Mouse (Mus musculus) myocyte (in vitro differentiated cells): ENCODE results near the gene Rsph14. TPM values are rescaled to one million over a fixed set of nuclear protein-coding genes. Genes with fewer than 3 reads are reported as not detected.

ENCODE experiments used
- H3K27me3 ChIP-seq: one replicate; pipeline ENCODE4 v1.6.1; 2011; ENCODE audit not compliant: control insufficient read depth, insufficient read depth, insufficient read length
- H3K36me3 ChIP-seq: one replicate; pipeline ENCODE4 v1.6.1; 2011; ENCODE audit not compliant: control insufficient read depth, insufficient read depth
- H3K4me2 ChIP-seq: one replicate; pipeline ENCODE4 v1.6.1; 2011; ENCODE audit warnings: low read depth, control low read depth
- H3K4me3 ChIP-seq: one replicate; pipeline ENCODE4 v1.5.1; 2011; ENCODE audit warnings: mild to moderate bottlenecking, control low read depth, moderate library complexity
- H3K79me2 ChIP-seq: one replicate; pipeline ENCODE4 v1.6.1; 2011; ENCODE audit not compliant: control insufficient read depth, insufficient read depth
- H3ac ChIP-seq: one replicate; pipeline ENCODE4 v1.6.1; 2011; ENCODE audit not compliant: control insufficient read depth, insufficient read length
- CEBPB ChIP-seq: IDR thresholded peaks from 2 replicates; pipeline ENCODE4 v1.6.1; 2011; ENCODE audit warnings: mild to moderate bottlenecking, moderate library complexity; ENCODE audit not compliant: poor library complexity, insufficient read depth, severe bottlenecking
- E2F4 ChIP-seq: IDR thresholded peaks from one replicate; pipeline ENCODE4 v1.6.1; 2011; ENCODE audit warnings: mild to moderate bottlenecking, control low read depth, moderate library complexity; ENCODE audit not compliant: insufficient read depth
- MAX ChIP-seq: IDR thresholded peaks from one replicate; pipeline ENCODE4 v1.6.1; 2011; ENCODE audit warnings: low read depth, mild to moderate bottlenecking, control low read depth
- MYOD1 ChIP-seq, 3 experiments: IDR thresholded peaks; one replicate each; pipeline ENCODE4 v1.6.1; 2011; ENCODE audit warnings: control low read depth in 2 of 3, low read depth in 2 of 3, mild to moderate bottlenecking in 2 of 3, moderate library complexity in 1 of 3; ENCODE audit not compliant: insufficient read length in 2 of 3, control insufficient read depth in 1 of 3
- MYOG ChIP-seq, 3 experiments: IDR thresholded peaks; one replicate each; pipeline ENCODE4 v1.6.1; 2011; ENCODE audit warnings: control low read depth in 2 of 3, low read depth in 2 of 3, mild to moderate bottlenecking in 2 of 3; ENCODE audit not compliant: insufficient read length in 2 of 3, control insufficient read depth in 1 of 3, insufficient read depth in 1 of 3
- POLR2A ChIP-seq: IDR thresholded peaks from one replicate; pipeline ENCODE4 v1.6.1; 2011; ENCODE audit warnings: low read depth, mild to moderate bottlenecking, control low read depth, moderate library complexity; ENCODE audit not compliant: insufficient read length
- POLR2AphosphoS2 ChIP-seq: IDR thresholded peaks from one replicate; pipeline ENCODE4 v1.6.1; 2011; ENCODE audit warnings: low read depth, control low read depth; ENCODE audit not compliant: insufficient read length
- REST ChIP-seq: IDR thresholded peaks from one replicate; pipeline ENCODE4 v1.6.1; 2011; ENCODE audit warnings: mild to moderate bottlenecking, control low read depth, moderate library complexity; ENCODE audit not compliant: insufficient read depth, insufficient read length
- SRF ChIP-seq: IDR thresholded peaks from one replicate; pipeline ENCODE4 v1.6.1; 2011; ENCODE audit warnings: low read depth; ENCODE audit not compliant: control insufficient read depth, insufficient read length
- TCF12 ChIP-seq: IDR thresholded peaks from one replicate; pipeline ENCODE4 v1.6.1; 2011; ENCODE audit warnings: mild to moderate bottlenecking, control low read depth; ENCODE audit not compliant: poor library complexity, insufficient read depth, severe bottlenecking
- TCF3 ChIP-seq: IDR thresholded peaks from one replicate; pipeline ENCODE4 v1.6.1; 2011; ENCODE audit warnings: low read depth, control low read depth; ENCODE audit not compliant: insufficient read length
- USF1 ChIP-seq: IDR thresholded peaks from one replicate; pipeline ENCODE4 v1.6.1; 2011; ENCODE audit warnings: low read depth, mild to moderate bottlenecking, control low read depth, moderate library complexity
- polyA plus RNA-seq: library from polyadenylated mRNA; unstranded; fragments of >200 nt; fragmentation: generic; extraction: Trizol; gene quantifications from one replicate; pipeline ENCODE4 v1.2.1, GENCODE M21; 2012; ENCODE audit warnings: missing spikeins

Rsph14 gene
- polyA plus RNA-seq, 1 experiment, result not detected

DNA sequence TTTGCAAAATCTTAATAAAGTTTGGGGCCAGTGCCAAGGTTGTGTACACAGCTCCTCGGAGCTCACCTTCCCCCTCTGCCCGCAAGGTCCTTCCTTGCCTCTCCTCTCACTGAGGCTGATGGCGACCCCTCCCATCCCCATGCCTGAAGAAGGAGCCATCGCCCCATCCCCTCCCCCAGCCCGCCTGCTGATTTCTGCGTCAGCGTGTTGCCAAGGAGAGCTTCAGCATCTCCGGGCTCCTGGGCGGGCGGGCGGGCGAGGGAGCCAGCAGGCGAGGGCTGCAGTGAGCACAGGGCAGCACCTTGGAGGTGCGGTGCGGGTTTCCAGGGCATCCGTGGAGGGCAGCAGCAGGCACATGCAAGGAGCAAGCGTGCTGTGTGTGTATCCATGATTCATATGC lies 37.0 kb downstream of the Rsph14 start:
- no peaks in the 10 kb centered on the region for H3K36me3 ChIP-seq
- no peak overlapping the region for H3K4me3 ChIP-seq
- no peak overlapping the region for H3K4me2 ChIP-seq
- H3K79me2 ChIP-seq, result no peaks in the 10 kb centered on the region
- H3K27me3 ChIP-seq, result peaks cover 41% of the 10 kb centered on the region
- no peak for TF ChIP-seq TCF3
- TF ChIP-seq POLR2A, result no peak
- TF ChIP-seq MAX, result no peak
- no peak overlapping the region for H3ac ChIP-seq

DNA sequence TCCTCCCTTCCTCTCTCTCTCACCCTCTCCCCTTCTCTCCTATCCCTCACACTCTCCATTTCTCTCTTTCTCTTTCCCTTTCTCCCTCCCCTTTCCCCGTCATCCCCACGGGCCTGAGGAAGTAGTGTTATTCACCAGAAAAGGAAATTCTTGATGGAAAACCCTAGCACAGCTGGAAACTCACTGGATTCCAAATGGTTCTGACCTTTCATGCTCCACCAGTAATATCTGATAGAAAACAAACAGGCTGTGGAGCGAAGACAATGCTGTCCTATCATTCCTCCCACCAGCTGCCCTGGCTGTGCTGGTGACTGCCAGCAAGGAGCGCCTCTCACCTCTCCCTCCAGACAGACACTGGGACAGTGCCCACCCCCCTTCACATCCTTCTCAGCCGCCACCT lies 37.5 kb downstream of the Rsph14 start:
- peaks cover 41% of the 10 kb centered on the region for H3K27me3 ChIP-seq

DNA sequence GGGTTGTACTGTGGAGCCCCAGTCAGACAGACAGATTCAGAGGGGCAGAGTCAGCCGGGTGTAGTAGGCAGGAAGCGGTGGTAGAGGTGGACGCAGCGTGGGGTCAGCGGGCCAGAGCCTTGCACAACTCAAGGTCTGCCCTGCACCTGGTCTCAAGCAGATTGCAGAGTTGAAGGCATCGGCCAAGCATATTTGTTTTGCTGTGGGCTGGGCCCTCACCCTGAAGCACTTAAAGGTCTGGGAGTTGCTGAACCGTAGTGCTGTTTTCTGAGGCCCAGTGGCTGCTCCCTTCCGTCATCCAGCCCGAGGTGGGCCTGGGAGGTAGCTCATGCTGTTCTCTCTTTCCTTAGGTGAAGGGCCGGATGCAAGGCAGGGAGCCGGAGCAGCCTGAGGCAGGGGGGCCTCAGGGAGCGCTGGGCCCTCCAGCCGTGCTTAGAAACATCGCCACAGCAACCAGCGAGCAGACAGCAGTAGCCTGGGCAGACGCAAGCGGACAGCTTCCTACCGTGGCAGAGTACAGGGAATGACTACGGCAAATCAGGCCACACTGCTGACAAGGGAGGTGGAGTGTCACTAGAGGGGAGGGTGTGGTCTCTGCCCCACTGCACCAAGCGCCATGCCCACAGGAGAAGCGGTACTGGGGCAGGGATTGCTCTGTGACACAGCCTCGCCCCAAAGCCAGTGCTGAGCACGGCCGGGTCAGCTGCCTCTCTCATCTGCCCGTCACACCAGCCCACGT lies 41.6 kb downstream of the Rsph14 start:
- H3K4me3 ChIP-seq, result no peak overlapping the region
- H3K79me2 ChIP-seq, result no peaks in the 10 kb centered on the region
- H3ac ChIP-seq, result no peak overlapping the region
- no peak for TF ChIP-seq TCF12
- TF ChIP-seq CEBPB, result no peak
- TF ChIP-seq REST, result no peak
- TF ChIP-seq MAX, result no peak
- no peak for TF ChIP-seq MYOD1 (IDR thresholded peaks at IDR 0.05; ENCODE audit: control insufficient read depth in 1 of 3, insufficient read length in 2 of 3, low read depth in 2 of 3)
- TF ChIP-seq POLR2AphosphoS2, result no peak
- no peak for TF ChIP-seq E2F4
- TF ChIP-seq SRF, result no peak
- no peak for TF ChIP-seq USF1
- TF ChIP-seq POLR2A, result no peak
- TF ChIP-seq MYOG (IDR thresholded peaks at IDR 0.05; ENCODE audit: control insufficient read depth in 1 of 3, insufficient read depth in 1 of 3, insufficient read length in 2 of 3, low read depth in 2 of 3), result no peak
- no peak for TF ChIP-seq TCF3
- no peak overlapping the region for H3K4me2 ChIP-seq
- H3K27me3 ChIP-seq, result peaks cover 26% of the 10 kb centered on the region
- H3K36me3 ChIP-seq, result no peaks in the 10 kb centered on the region

More for the DNA sequence above, 37.5 kb downstream of the Rsph14 start:
- no peaks in the 10 kb centered on the region for H3K36me3 ChIP-seq
- no peak overlapping the region for H3K4me2 ChIP-seq
- no peaks in the 10 kb centered on the region for H3K79me2 ChIP-seq
- TF ChIP-seq USF1 (no peak), POLR2A (no peak), CEBPB (no peak), TCF3 (no peak), MYOG (IDR thresholded peaks at IDR 0.05; ENCODE audit: control insufficient read depth in 1 of 3, insufficient read depth in 1 of 3, insufficient read length in 2 of 3, low read depth in 2 of 3) (no peak), REST (no peak), MAX (no peak), SRF (no peak), POLR2AphosphoS2 (no peak), MYOD1 (IDR thresholded peaks at IDR 0.05; ENCODE audit: control insufficient read depth in 1 of 3, insufficient read length in 2 of 3, low read depth in 2 of 3) (no peak), E2F4 (no peak), TCF12 (no peak)
- no peak overlapping the region for H3K4me3 ChIP-seq
- no peak overlapping the region for H3ac ChIP-seq

DNA sequence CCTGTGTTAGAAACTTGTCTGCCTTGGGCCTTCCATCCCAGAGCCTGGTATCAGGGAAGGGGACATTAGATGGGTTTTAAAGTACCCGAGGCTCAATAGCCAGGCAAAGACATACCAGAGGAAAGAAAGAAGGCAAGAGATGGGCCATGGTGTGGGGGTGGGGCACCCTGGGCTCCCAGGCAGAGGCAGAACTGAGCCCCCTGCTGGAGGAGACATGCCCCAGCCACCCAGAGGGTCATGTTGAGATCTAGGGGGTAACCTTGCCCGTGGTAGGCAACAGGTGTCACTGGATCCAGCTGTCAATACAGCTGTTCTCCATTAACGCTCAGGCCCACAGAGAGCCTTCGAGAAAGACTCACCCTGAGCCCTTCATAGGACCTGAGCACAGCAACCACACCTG lies 42.6 kb downstream of the Rsph14 start:
- Histone ChIP-seq H3K79me2 (no peaks in the 10 kb centered on the region), H3K4me2 (no peak overlapping the region), H3ac (no peak overlapping the region), H3K27me3 (peaks cover 17% of the 10 kb centered on the region), H3K36me3 (no peaks in the 10 kb centered on the region), H3K4me3 (no peak overlapping the region)
- no peak for TF ChIP-seq MYOG (IDR thresholded peaks at IDR 0.05; ENCODE audit: control insufficient read depth in 1 of 3, insufficient read depth in 1 of 3, insufficient read length in 2 of 3, low read depth in 2 of 3)
- no peak for TF ChIP-seq SRF
- no peak for TF ChIP-seq POLR2A
- TF ChIP-seq USF1, result no peak
- TF ChIP-seq MAX, result no peak
- TF ChIP-seq TCF3, result no peak
- TF ChIP-seq POLR2AphosphoS2, result no peak
- no peak for TF ChIP-seq REST
- TF ChIP-seq CEBPB, result no peak
- no peak for TF ChIP-seq E2F4
- TF ChIP-seq MYOD1 (IDR thresholded peaks at IDR 0.05; ENCODE audit: control insufficient read depth in 1 of 3, insufficient read length in 2 of 3, low read depth in 2 of 3), result no peak
- TF ChIP-seq TCF12, result no peak
